Mouse (Mus musculus): ENCODE measurements at regions not wholly inside any gene's neighbourhood (a gene's known extent, or its start where the extent isn't known, plus 50 kb on each side); places are given as distances from the start of the nearest gene placed in this dataset.

GRCm38 (mm10) chr2:72743651-72744050, 236.6 kb downstream of the Sp3 start:
- H3K79me2 ChIP-seq (replicated peaks; ENCODE audit: control insufficient read depth, insufficient read depth, low read length): no peaks in the 10 kb centered on the region
- no peak overlapping the region for H3K4me3 ChIP-seq
- no peak overlapping the region for H3K9ac ChIP-seq (ENCODE audit: low read depth, low read length)
- intact Hi-C loops (cut with DNase I): no loop called here
- peaks cover 3% of the 10 kb centered on the region for H3K4me1 ChIP-seq (ENCODE audit: control insufficient read depth, insufficient read depth, low read length)
- no peaks in the 10 kb centered on the region for H3K36me3 ChIP-seq (ENCODE audit: control insufficient read depth, insufficient read depth, low read length)
- peak in 1 of 2 experiments; percentile 29 for DNase-seq
- H3K27ac ChIP-seq: no peak overlapping the region
- 56% methylated on average over 3 of the region's 3 CpGs for WGBS
- TF ChIP-seq CTCF (IDR thresholded peaks at IDR 0.05): no peak
- TF ChIP-seq EP300 (IDR thresholded peaks at IDR 0.05; ENCODE audit: insufficient read depth, low read depth, low read length): no peak
- TF ChIP-seq POLR2A (IDR thresholded peaks at IDR 0.05; ENCODE audit: insufficient read depth, low read depth, low read length): no peak
- H3K27me3 ChIP-seq (ENCODE audit: control insufficient read depth, insufficient read depth, low read length): no peaks in the 10 kb centered on the region

GRCm38 (mm10) chr2:72744901-72745300, 235.3 kb downstream of the Sp3 start:
- 60% methylated on average over 4 of the region's 4 CpGs for WGBS
- intact Hi-C loops (cut with DNase I): no loop called here

DNA sequence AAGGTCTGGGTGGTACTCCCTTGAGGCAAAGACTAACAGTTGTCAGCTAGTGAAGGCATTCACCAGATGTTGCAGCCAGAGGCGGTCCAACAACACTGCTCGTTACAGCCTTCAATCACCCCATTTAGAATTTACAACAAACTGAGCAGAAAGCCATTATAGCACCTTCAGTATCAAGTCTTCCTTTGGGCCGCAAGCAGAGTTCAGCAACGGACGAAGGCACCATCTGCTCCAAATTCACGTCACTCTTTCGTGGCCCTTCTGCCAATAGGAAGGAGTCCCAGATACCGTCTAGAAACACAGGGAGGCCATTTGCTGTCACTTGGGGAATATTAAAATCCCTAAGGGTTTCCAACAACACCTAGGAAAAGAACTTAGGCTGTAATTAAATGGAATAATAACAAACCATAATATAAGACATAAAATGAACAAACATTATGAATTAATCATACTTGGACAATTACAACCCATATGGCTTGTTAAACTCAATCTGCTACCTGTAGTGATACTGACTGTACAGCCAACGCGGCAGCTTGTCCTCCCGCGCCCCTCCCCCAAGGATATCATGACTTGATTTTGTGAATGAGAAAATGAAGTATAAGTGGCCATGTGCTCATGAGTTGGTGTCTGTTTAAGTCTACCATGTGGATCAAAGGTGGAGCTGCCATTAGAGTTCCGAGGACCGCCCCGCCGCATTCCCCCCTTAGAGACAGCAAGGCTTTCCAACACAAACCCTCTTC, 233.6 kb downstream of the Sp3 start:
- no peak for TF ChIP-seq POLR2A (IDR thresholded peaks at IDR 0.05; ENCODE audit: insufficient read depth, low read depth, low read length)
- no peak overlapping the region for H3K4me3 ChIP-seq
- no peaks in the 10 kb centered on the region for H3K36me3 ChIP-seq (ENCODE audit: control insufficient read depth, insufficient read depth, low read length)

More at GRCm38 (mm10) chr2:72744901-72745300, 235.3 kb downstream of the Sp3 start:
- H3K9ac ChIP-seq (ENCODE audit: low read depth, low read length): no peak overlapping the region
- no peaks in the 10 kb centered on the region for H3K27me3 ChIP-seq (ENCODE audit: control insufficient read depth, insufficient read depth, low read length)
- no peaks in the 10 kb centered on the region for H3K36me3 ChIP-seq (ENCODE audit: control insufficient read depth, insufficient read depth, low read length)
- H3K4me3 ChIP-seq: no peak overlapping the region
- TF ChIP-seq EP300 (IDR thresholded peaks at IDR 0.05; ENCODE audit: insufficient read depth, low read depth, low read length): no peak
- TF ChIP-seq POLR2A (IDR thresholded peaks at IDR 0.05; ENCODE audit: insufficient read depth, low read depth, low read length): no peak
- no peak for TF ChIP-seq CTCF (IDR thresholded peaks at IDR 0.05)
- H3K79me2 ChIP-seq (replicated peaks; ENCODE audit: control insufficient read depth, insufficient read depth, low read length): no peaks in the 10 kb centered on the region
- no peak for DNase-seq
- H3K4me1 ChIP-seq (ENCODE audit: control insufficient read depth, insufficient read depth, low read length): peaks cover 3% of the 10 kb centered on the region
- no peak overlapping the region for H3K27ac ChIP-seq

DNA sequence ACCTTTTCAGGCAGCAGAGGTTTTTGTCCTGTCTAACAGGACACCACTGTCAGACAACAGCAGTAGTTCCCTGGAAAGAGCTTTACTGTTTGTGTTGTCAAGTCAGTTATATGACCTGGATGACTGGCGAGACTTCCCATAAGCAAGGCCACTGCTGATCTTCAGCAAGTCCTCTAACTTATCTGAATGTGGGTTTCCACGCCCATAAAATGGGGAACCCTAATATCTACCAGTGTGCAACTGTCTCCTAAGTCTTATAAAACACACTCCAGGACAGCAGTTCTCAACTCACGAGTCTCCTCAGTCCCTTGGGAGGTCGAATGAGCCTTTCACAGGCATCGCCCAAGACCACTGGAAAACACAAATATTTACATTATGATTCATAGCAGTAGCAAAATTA, 232.9 kb downstream of the Sp3 start:
- no peak for DNase-seq
- Histone ChIP-seq H3K27ac (no peak overlapping the region), H3K79me2 (replicated peaks; ENCODE audit: control insufficient read depth, insufficient read depth, low read length) (no peaks in the 10 kb centered on the region), H3K4me1 (ENCODE audit: control insufficient read depth, insufficient read depth, low read length) (peaks cover 2% of the 10 kb centered on the region), H3K9ac (ENCODE audit: low read depth, low read length) (no peak overlapping the region), H3K27me3 (ENCODE audit: control insufficient read depth, insufficient read depth, low read length) (no peaks in the 10 kb centered on the region), H3K36me3 (ENCODE audit: control insufficient read depth, insufficient read depth, low read length) (no peaks in the 10 kb centered on the region), H3K4me3 (no peak overlapping the region)
- TF ChIP-seq EP300 (IDR thresholded peaks at IDR 0.05; ENCODE audit: insufficient read depth, low read depth, low read length): no peak
- no peak for TF ChIP-seq POLR2A (IDR thresholded peaks at IDR 0.05; ENCODE audit: insufficient read depth, low read depth, low read length)
- TF ChIP-seq CTCF (IDR thresholded peaks at IDR 0.05): no peak
- WGBS: 87% methylated on average over 5 of the region's 5 CpGs
- intact Hi-C loops (cut with DNase I): no loop called here

More for the DNA sequence above, 233.6 kb downstream of the Sp3 start:
- H3K9ac ChIP-seq (ENCODE audit: low read depth, low read length): no peak overlapping the region
- H3K27me3 ChIP-seq (ENCODE audit: control insufficient read depth, insufficient read depth, low read length): no peaks in the 10 kb centered on the region
- intact Hi-C loops (cut with DNase I): no loop called here
- no peak overlapping the region for H3K27ac ChIP-seq
- 86% methylated on average over 16 of the region's 16 CpGs for WGBS
- no peaks in the 10 kb centered on the region for H3K79me2 ChIP-seq (replicated peaks; ENCODE audit: control insufficient read depth, insufficient read depth, low read length)
- no peak for DNase-seq
- no peaks in the 10 kb centered on the region for H3K4me1 ChIP-seq (ENCODE audit: control insufficient read depth, insufficient read depth, low read length)

DNA sequence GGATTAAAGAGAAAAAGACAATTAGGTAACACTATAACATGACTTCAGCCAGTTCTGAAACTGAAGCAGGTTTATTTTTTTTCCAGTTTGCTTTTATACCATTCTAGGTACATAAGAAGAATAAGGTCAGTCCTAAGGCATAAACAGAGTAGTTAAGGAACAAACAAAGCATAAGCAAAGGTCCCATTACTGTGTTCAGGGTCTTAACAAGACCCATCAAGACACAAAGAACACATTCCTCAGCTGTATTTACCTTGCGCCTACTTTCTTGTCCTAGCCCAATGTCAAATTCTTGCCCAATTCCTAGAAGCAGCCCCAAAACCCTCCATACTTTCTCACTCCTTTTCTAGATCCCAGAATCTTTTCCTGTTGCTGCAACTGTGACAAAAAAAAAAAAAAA, 230.8 kb downstream of the Sp3 start:
- H3K4me3 ChIP-seq: no peak overlapping the region
- no peak for DNase-seq
- H3K4me1 ChIP-seq (ENCODE audit: control insufficient read depth, insufficient read depth, low read length): peaks cover 5% of the 10 kb centered on the region
- H3K36me3 ChIP-seq (ENCODE audit: control insufficient read depth, insufficient read depth, low read length): peaks cover 3% of the 10 kb centered on the region
- WGBS: 97% methylated on average over 1 of the region's 1 CpGs
- no peak overlapping the region for H3K27ac ChIP-seq
- no peaks in the 10 kb centered on the region for H3K27me3 ChIP-seq (ENCODE audit: control insufficient read depth, insufficient read depth, low read length)
- intact Hi-C loops (cut with DNase I): no loop called here
- TF ChIP-seq EP300 (IDR thresholded peaks at IDR 0.05; ENCODE audit: insufficient read depth, low read depth, low read length) (no peak), POLR2A (IDR thresholded peaks at IDR 0.05; ENCODE audit: insufficient read depth, low read depth, low read length) (no peak), CTCF (IDR thresholded peaks at IDR 0.05) (no peak)
- no peaks in the 10 kb centered on the region for H3K79me2 ChIP-seq (replicated peaks; ENCODE audit: control insufficient read depth, insufficient read depth, low read length)
- no peak overlapping the region for H3K9ac ChIP-seq (ENCODE audit: low read depth, low read length)

DNA sequence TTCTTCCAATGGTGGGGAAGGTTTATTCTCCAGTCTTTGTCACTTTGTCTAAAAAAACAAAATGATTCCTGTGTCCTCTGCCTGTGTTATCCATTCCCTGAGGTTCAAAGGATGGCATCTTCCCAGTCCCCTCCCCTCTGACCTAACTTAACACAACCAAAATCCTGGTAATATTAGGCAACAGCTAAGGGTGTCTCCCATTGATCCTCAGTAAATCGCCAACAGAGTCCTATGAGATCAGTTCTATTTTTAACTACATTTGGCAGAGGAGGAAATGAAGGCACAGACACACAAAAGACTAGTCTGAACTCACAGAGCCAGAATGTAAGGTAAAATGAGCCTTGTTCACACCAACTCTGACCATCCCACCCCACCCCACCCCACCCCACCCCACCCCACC, 228.8 kb downstream of the Sp3 start:
- WGBS: 3% methylated on average over 1 of the region's 1 CpGs
- intact Hi-C loops (cut with DNase I): loop anchor here (5.0 kb wide), 1 partner anchor 159 kb away; no protein-coding TSS in a partner anchor

More for the DNA sequence above, 228.8 kb downstream of the Sp3 start:
- Histone ChIP-seq H3K4me3 (no peak overlapping the region), H3K4me1 (ENCODE audit: control insufficient read depth, insufficient read depth, low read length) (peaks cover 5% of the 10 kb centered on the region), H3K9ac (ENCODE audit: low read depth, low read length) (no peak overlapping the region), H3K79me2 (replicated peaks; ENCODE audit: control insufficient read depth, insufficient read depth, low read length) (no peaks in the 10 kb centered on the region), H3K36me3 (ENCODE audit: control insufficient read depth, insufficient read depth, low read length) (peaks cover 3% of the 10 kb centered on the region), H3K27ac (peak overlapping the region; percentile 38), H3K27me3 (ENCODE audit: control insufficient read depth, insufficient read depth, low read length) (no peaks in the 10 kb centered on the region)
- no peak for TF ChIP-seq CTCF (IDR thresholded peaks at IDR 0.05)
- TF ChIP-seq POLR2A (IDR thresholded peaks at IDR 0.05; ENCODE audit: insufficient read depth, low read depth, low read length): no peak
- no peak for TF ChIP-seq EP300 (IDR thresholded peaks at IDR 0.05; ENCODE audit: insufficient read depth, low read depth, low read length)
- DNase-seq: peak in 1 of 2 experiments; percentile 14
